Mouse (Mus musculus) spleen, adult 2 months (tissue): ENCODE measurements around the gene Zdhhc4. TPM values are rescaled to one million over a fixed set of nuclear protein-coding genes. Genes with fewer than 3 reads are reported as not detected.

Experiments used
- DNase-seq, 2 experiments: peaks; one replicate each; pipeline versions ENCODE4 v3.0.0 to v3.0.0-alpha.2; 2012 to 2021; ENCODE audit warnings: low spot score in 2 of 2, low read depth in 1 of 2
- H3K27ac ChIP-seq: fragments of 200-500 bp; 2 replicates; pipeline ENCODE4 v1.5.1; 2012; ENCODE audit warnings: low read length, inconsistent platforms; ENCODE audit not compliant: insufficient read depth
- H3K27me3 ChIP-seq: fragments of 200-500 bp; 2 replicates; pipeline ENCODE4 v1.6.1; 2012; ENCODE audit warnings: mild to moderate bottlenecking, moderate library complexity, low read length, inconsistent platforms; ENCODE audit not compliant: control insufficient read depth, insufficient read depth
- H3K36me3 ChIP-seq: fragments of 200-500 bp; 2 replicates; pipeline ENCODE4 v1.6.1; 2012; ENCODE audit warnings: mild to moderate bottlenecking, low read length, inconsistent platforms; ENCODE audit not compliant: control insufficient read depth, insufficient read depth
- H3K4me1 ChIP-seq: fragments of 200-500 bp; 2 replicates; pipeline ENCODE4 v1.6.1; 2011; ENCODE audit warnings: inconsistent platforms; ENCODE audit not compliant: control insufficient read depth, insufficient read depth, insufficient read length
- H3K4me3 ChIP-seq: fragments of 200-500 bp; 2 replicates; pipeline ENCODE4 v1.5.1; 2011; ENCODE audit warnings: mild to moderate bottlenecking, inconsistent platforms; ENCODE audit not compliant: insufficient read depth, insufficient read length; ENCODE audit errors: extremely low read depth
- CTCF ChIP-seq: fragments of 200-500 bp; IDR thresholded peaks from 2 replicates; pipeline ENCODE4 v1.5.1; 2011; ENCODE audit warnings: mild to moderate bottlenecking, inconsistent platforms; ENCODE audit not compliant: insufficient read depth, insufficient read length, insufficient replicate concordance; ENCODE audit errors: extremely low read depth
- POLR2A ChIP-seq: fragments of 200-500 bp; IDR thresholded peaks from 2 replicates; pipeline ENCODE4 v1.6.1; 2011; ENCODE audit warnings: low read depth, low read length, inconsistent platforms
- WGBS: fragments of 180-500 bp; shearing (Covaris S2); methylation state at CpG from one replicate; pipeline ENCODE4 v1.1.7; 2018; 5-methylcytosine and 5-hydroxymethylcytosine counted together
- polyA plus RNA-seq: library from polyadenylated mRNA; depleted of rRNA; stranded (reverse); fragments of >200 nt; gene quantifications from 2 replicates; pipeline ENCODE4 v1.2.3, GENCODE M21; 2012

The Zdhhc4 gene
- polyA plus RNA-seq, 1 experiment, result 55.2 TPM

GRCm38 (mm10) chr5:143357564-143357963, 28.5 kb upstream of the Zdhhc4 start:
- H3K27ac ChIP-seq, result no peak overlapping the region
- TF ChIP-seq POLR2A, result no peak
- TF ChIP-seq CTCF, result no peak
- DNase-seq, result no peak
- no peaks in the 10 kb centered on the region for H3K36me3 ChIP-seq
- H3K27me3 ChIP-seq, result peaks cover 5% of the 10 kb centered on the region; the same call in 1 of the 2 replicates
- no peak overlapping the region for H3K4me3 ChIP-seq
- WGBS, result 7% methylated on average over 28 of the region's 28 CpGs
- no peaks in the 10 kb centered on the region; the same call in 1 of the 2 replicates for H3K4me1 ChIP-seq

GRCm38 (mm10) chr5:143356686-143357388, 27.8 kb upstream of the Zdhhc4 start, which contains the start of gene Grid2ip:
TSS of gene Grid2ip (plus strand) at chr5:143357338.
- 37% methylated on average over 17 of the region's 17 CpGs for WGBS
- TF ChIP-seq CTCF, result no peak

DNA sequence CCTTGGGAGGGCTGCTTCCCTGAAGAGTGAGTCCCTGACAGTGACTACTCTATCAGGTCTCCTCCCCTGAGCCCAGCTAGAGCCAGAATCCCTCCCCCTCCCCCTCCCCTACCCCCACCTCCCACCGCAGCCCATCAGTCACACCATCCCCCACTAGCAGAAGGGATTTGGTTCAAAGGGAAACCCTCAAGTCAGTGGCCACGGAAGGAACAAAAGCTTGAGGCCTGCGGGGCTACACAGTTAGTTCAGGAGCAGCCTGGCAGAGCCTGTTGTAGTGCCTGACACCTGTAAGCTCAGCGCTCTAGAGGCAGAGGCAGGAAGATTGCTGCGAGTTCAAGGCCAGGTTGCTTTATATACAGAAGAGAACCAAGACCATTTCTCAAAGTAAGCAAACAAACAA, 27.0 kb upstream of the Zdhhc4 start:
- Histone ChIP-seq H3K4me3 (no peak overlapping the region), H3K4me1 (no peaks in the 10 kb centered on the region; the same call in 1 of the 2 replicates), H3K36me3 (no peaks in the 10 kb centered on the region), H3K27me3 (peaks cover 3% of the 10 kb centered on the region; the same call in 1 of the 2 replicates), H3K27ac (no peak overlapping the region)
- TF ChIP-seq POLR2A, result no peak
- TF ChIP-seq CTCF, result no peak
- 32% methylated on average over 5 of the region's 5 CpGs for WGBS
- no peak for DNase-seq

More at GRCm38 (mm10) chr5:143356686-143357388, 27.8 kb upstream of the Zdhhc4 start, which contains the start of gene Grid2ip:
- DNase-seq, result no peak
- H3K4me1 ChIP-seq, result no peaks in the 10 kb centered on the region; the same call in 1 of the 2 replicates
- H3K27ac ChIP-seq, result no peak within 1 kb of the TSS
- peaks cover 3% of the 10 kb centered on the region; the same call in 1 of the 2 replicates for H3K27me3 ChIP-seq
- no peaks in the 10 kb centered on the region for H3K36me3 ChIP-seq
- no peak within 1 kb of the TSS for H3K4me3 ChIP-seq

GRCm38 (mm10) chr5:143346367-143346766, 17.3 kb upstream of the Zdhhc4 start:
- H3K27me3 ChIP-seq, result no peaks in the 10 kb centered on the region
- 80% methylated on average over 8 of the region's 8 CpGs for WGBS
- no peak overlapping the region for H3K27ac ChIP-seq
- H3K4me1 ChIP-seq, result no peaks in the 10 kb centered on the region
- no peak for DNase-seq
- no peaks in the 10 kb centered on the region for H3K36me3 ChIP-seq
- no peak overlapping the region for H3K4me3 ChIP-seq
- TF ChIP-seq POLR2A (no peak), CTCF (no peak)

DNA sequence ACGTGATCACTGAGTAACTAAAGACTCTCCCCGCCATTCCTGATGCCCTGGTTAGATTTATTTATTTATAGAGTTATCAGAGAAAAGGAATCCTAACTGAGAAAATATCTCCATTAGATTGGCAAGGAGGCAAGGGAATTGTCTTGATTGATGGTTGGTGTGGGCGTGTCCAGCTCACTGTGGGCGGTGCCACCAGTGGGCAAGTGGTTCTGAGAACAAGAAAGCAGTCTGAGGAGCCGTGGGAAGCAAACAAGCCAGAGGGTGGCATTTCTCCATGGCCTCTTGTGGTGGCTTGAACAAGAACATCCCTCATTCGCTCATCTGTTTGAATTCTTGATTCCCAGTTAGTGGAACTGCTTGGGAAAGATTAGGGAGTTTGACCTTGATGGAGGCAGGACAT, 10.5 kb upstream of the Zdhhc4 start:
- 47% methylated on average over 6 of the region's 6 CpGs for WGBS
- Histone ChIP-seq H3K4me1 (0 out of 2 replicates have a peak, but pooled peaks cover 2% of the 10 kb centered on the region), H3K36me3 (no peaks in the 10 kb centered on the region), H3K4me3 (no peak overlapping the region), H3K27ac (no peak overlapping the region), H3K27me3 (no peaks in the 10 kb centered on the region)
- DNase-seq, result no peak
- TF ChIP-seq CTCF (no peak), POLR2A (no peak)

GRCm38 (mm10) chr5:143336559-143336958, 7.5 kb upstream of the Zdhhc4 start:
- H3K4me1 ChIP-seq, result 0 out of 2 replicates have a peak, but pooled peaks cover 4% of the 10 kb centered on the region
- no peak overlapping the region for H3K27ac ChIP-seq
- WGBS, result 69% methylated on average over 6 of the region's 6 CpGs
- no peak for TF ChIP-seq CTCF
- no peak for TF ChIP-seq POLR2A
- no peak overlapping the region for H3K4me3 ChIP-seq
- H3K36me3 ChIP-seq, result no peaks in the 10 kb centered on the region
- DNase-seq, result no peak
- H3K27me3 ChIP-seq, result no peaks in the 10 kb centered on the region

DNA sequence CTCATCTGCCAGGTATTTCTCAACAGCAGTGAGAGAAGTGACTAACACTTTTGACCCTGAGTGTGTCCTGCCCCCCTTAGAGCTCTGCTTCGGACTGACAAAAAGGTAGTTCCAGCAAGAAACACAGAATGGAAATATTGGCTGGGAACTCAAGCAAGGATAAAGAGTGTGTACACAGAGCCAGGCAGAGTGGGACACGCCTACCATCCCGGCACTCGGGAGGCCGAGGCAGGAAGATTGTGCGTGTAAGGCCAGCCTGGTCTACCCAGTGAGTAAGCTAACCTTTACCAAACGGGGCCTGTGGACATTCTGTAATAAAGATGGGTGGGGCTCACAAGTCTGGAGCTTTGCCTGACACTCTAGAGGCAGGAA, 6.0 kb upstream of the Zdhhc4 start:
- 73% methylated on average over 7 of the region's 7 CpGs for WGBS
- Histone ChIP-seq H3K4me3 (no peak overlapping the region), H3K36me3 (no peaks in the 10 kb centered on the region), H3K27ac (no peak overlapping the region), H3K4me1 (0 out of 2 replicates have a peak, but pooled peaks cover 4% of the 10 kb centered on the region), H3K27me3 (no peaks in the 10 kb centered on the region)
- DNase-seq, result no peak
- TF ChIP-seq CTCF (no peak), POLR2A (no peak)
